ENCODE assay signal across 9 mouse cellular contexts in the genomic region with DNA sequence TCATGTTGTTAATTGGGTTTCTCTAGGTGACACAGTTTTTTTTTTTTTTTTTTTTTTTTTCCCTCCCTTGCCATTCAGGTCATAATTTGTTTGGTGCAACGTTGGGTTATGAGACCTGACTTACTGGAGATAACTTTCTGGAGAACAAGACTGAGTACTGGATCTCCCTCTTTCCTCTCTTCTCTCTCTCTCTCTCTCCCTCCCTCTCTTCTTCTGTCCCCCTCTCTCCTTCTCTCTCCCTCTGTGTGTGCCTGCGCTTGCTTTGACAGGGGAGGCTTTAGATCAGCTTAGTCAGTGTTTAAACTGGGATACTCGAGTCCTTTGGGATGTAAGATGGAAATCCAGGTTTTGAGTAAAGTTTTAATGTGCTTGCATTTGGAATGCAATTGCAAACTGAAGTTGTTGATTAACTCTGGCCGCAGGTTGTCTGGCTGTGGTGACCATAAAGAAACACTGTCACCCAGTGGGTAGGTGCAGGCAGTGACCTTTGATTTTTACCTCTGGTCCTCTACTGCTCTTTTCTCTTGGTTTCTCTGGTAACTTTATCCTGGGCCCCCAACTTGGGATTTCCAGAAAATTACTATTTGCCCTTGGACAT. TPM values are rescaled to one million over a fixed set of nuclear protein-coding genes. Genes with fewer than 3 reads are reported as not detected.
A peak's percentile ranks its signal among the peaks of the same experiment; 100 is the strongest.
DNase-seq lines count a peak whose midpoint lies in the region; ATAC-seq and TF ChIP-seq lines count a peak whose summit lies in the region.
"Had no signal": no experiment of that assay in that cellular context is flagged by ENCODE, and none has a peak within 500 bp of the region (broad histone marks: within the 10 kb centered on the region; RNA-seq: fewer than 3 reads in every experiment).

No protein-coding gene starts in this region.

- H3K4me3 ChIP-seq in heart, embryonic 15.5 days: peak overlapping the region; percentile 98
- H3K4me3 ChIP-seq in forebrain, embryonic 11.5 days (ENCODE audit: low read depth, low read length): peak overlapping the region; percentile 85; the same call in 1 of the 2 replicates
- H3K4me3 ChIP-seq in kidney, postnatal 0 days (replicated peaks; ENCODE audit: low read depth, low read length): peak overlapping the region; percentile 96
- H3K4me3 ChIP-seq in myocyte: peak overlapping the region; percentile 72

- no peaks in the 10 kb centered on the region for H3K36me3 ChIP-seq in heart, embryonic 15.5 days
- H3K36me3 ChIP-seq in forebrain, embryonic 11.5 days (ENCODE audit: control insufficient read depth, insufficient read depth, low read length): no peaks in the 10 kb centered on the region
- no peaks in the 10 kb centered on the region for H3K36me3 ChIP-seq in kidney, postnatal 0 days (ENCODE audit: insufficient read depth, low read length)
- H3K36me3 ChIP-seq in myocyte (ENCODE audit: control insufficient read depth, insufficient read depth): no peaks in the 10 kb centered on the region

- ATAC-seq in heart, embryonic 15.5 days (replicated peaks; ENCODE audit: insufficient number of reproducible peaks, insufficient read depth, low FRiP score, low read depth): no peak
- no peak for ATAC-seq in forebrain, embryonic 11.5 days (replicated peaks; ENCODE audit: low FRiP score)
- no peak for ATAC-seq in kidney, postnatal 0 days (replicated peaks; ENCODE audit: low FRiP score, low read depth)

- H3ac ChIP-seq in myocyte (ENCODE audit: control insufficient read depth, insufficient read length): no peak overlapping the region

- no peaks in the 10 kb centered on the region for H3K9me3 ChIP-seq in heart, embryonic 15.5 days (replicated peaks)
- H3K9me3 ChIP-seq in forebrain, embryonic 11.5 days (ENCODE audit: control insufficient read depth, low read length): no peaks in the 10 kb centered on the region
- no peaks in the 10 kb centered on the region for H3K9me3 ChIP-seq in kidney, postnatal 0 days (replicated peaks; ENCODE audit: low read length)

- no peak for DNase-seq in heart, adult 8-10 months (ENCODE audit: low spot score)
- DNase-seq in forebrain, embryonic 11.5 days (ENCODE audit: low spot score): no peak
- DNase-seq in kidney, postnatal 0 days (ENCODE audit: low spot score): no peak
- no peak for DNase-seq in adrenal gland, adult 8-10 months
- no peak for DNase-seq in layer of hippocampus, postnatal 14 days (ENCODE audit: low spot score in 2 of 2)
- no peak for DNase-seq in thymus, postnatal 14 days
- DNase-seq: cerebellum, postnatal 36 days had no signal

- WGBS in heart, embryonic 15.5 days: 33% methylated on average over 4 of the region's 4 CpGs
- WGBS in forebrain, embryonic 11.5 days: 50% methylated on average over 4 of the region's 4 CpGs
- WGBS in kidney, postnatal 0 days: 15% methylated on average over 4 of the region's 4 CpGs

- H3K79me2 ChIP-seq in myocyte (ENCODE audit: control insufficient read depth, insufficient read depth): peaks cover 60% of the 10 kb centered on the region

- no peaks in the 10 kb centered on the region for H3K27me3 ChIP-seq in heart, embryonic 15.5 days
- no peaks in the 10 kb centered on the region for H3K27me3 ChIP-seq in forebrain, embryonic 11.5 days (ENCODE audit: control insufficient read depth, insufficient read depth, low read length)
- no peaks in the 10 kb centered on the region for H3K27me3 ChIP-seq in kidney, postnatal 0 days (ENCODE audit: insufficient read depth, low read length)
- no peaks in the 10 kb centered on the region for H3K27me3 ChIP-seq in myocyte (ENCODE audit: control insufficient read depth, insufficient read depth, insufficient read length)

- H3K4me2 ChIP-seq in heart, embryonic 15.5 days: peak overlapping the region; percentile 91
- H3K4me2 ChIP-seq in forebrain, embryonic 11.5 days (ENCODE audit: low read depth, low read length, severe bottlenecking): peak overlapping the region; percentile 89; the same call in 1 of the 2 replicates
- peak overlapping the region; percentile 96 for H3K4me2 ChIP-seq in kidney, postnatal 0 days (ENCODE audit: low read length)
- H3K4me2 ChIP-seq in myocyte (ENCODE audit: low read depth): peak overlapping the region; percentile 98

- peaks cover 34% of the 10 kb centered on the region for H3K4me1 ChIP-seq in heart, embryonic 15.5 days (replicated peaks)
- peaks cover 9% of the 10 kb centered on the region for H3K4me1 ChIP-seq in forebrain, embryonic 11.5 days (replicated peaks; ENCODE audit: control insufficient read depth, insufficient read depth, low read length)
- peaks cover 17% of the 10 kb centered on the region; the same call in 1 of the 2 replicates for H3K4me1 ChIP-seq in kidney, postnatal 0 days (replicated peaks; ENCODE audit: insufficient read depth, low read length)

- peak overlapping the region; percentile 95; the same call in 1 of the 2 replicates for H3K9ac ChIP-seq in heart, embryonic 15.5 days
- H3K9ac ChIP-seq in forebrain, embryonic 11.5 days (ENCODE audit: low read length): peak overlapping the region; percentile 81; the same call in 1 of the 2 replicates
- H3K9ac ChIP-seq in kidney, postnatal 0 days (ENCODE audit: low read depth, low read length): peak overlapping the region; percentile 88; the same call in 1 of the 2 replicates

- H3K27ac ChIP-seq in heart, embryonic 15.5 days: 0 out of 2 replicates have a peak overlapping the region, but pooled peaks have one; percentile 88
- no peak overlapping the region for H3K27ac ChIP-seq in forebrain, embryonic 11.5 days (ENCODE audit: low read depth, low read length)
- peak overlapping the region; percentile 94 for H3K27ac ChIP-seq in kidney, postnatal 0 days

- peak; percentile 22; the same call in 1 of the 2 replicates for TF ChIP-seq CTCF in kidney, postnatal 0 days (IDR thresholded peaks at IDR 0.05; ENCODE audit: low read depth)

- TF ChIP-seq POLR2A in myocyte (IDR thresholded peaks at IDR 0.05; ENCODE audit: insufficient read length, low read depth): no peak

TF ChIP-seq in myocyte, 11 proteins besides CTCF, POLR2A, EP300 and RAD21:
- no peak for TF ChIP-seq SRF (IDR thresholded peaks at IDR 0.05; ENCODE audit: control insufficient read depth, insufficient read length, low read depth)
- TF ChIP-seq MYOG (IDR thresholded peaks at IDR 0.05; ENCODE audit: control insufficient read depth in 1 of 3, insufficient read depth in 1 of 3, insufficient read length in 2 of 3, low read depth in 2 of 3): no peak

RNA-seq across cellular contexts. Expression of gene Mink1, which starts 1.7 kb away (rescaled TPM):
- polyA plus RNA-seq in heart, embryonic 15.5 days (2015; fragmentation: Nextera tagmentation; extraction: Ambion mirVana): 8.1 and 11.8 TPM in 2 replicates
- 10 to 100 TPM; 47.8 to 52.8 (median 49.4) TPM for total RNA-seq in heart, adult 8-10 months (2022)
- polyA plus RNA-seq in forebrain, embryonic 11.5 days (2014; fragmentation: Nextera tagmentation; extraction: Ambion mirVana): 17.7 and 21.1 TPM in 2 replicates
- polyA plus RNA-seq in kidney, postnatal 0 days (2015; fragmentation: Nextera tagmentation; extraction: Ambion mirVana): 11.5 and 12.1 TPM in 2 replicates
- polyA plus RNA-seq in myocyte (2012; fragmentation: generic; extraction: Trizol): 34.4 TPM
- 10 to 100 TPM; 50.6 to 90.5 (median 71.2) TPM for total RNA-seq in adrenal gland, adult 8-10 months (2022)
- total RNA-seq in layer of hippocampus, postnatal 14 days (2021): 100 to 1,000 TPM; 350 to 366 TPM

RNA-seq across cellular contexts. Expression of gene Pld2, which starts 24.5 kb away (rescaled TPM):
- 10.4 and 11.7 TPM in 2 replicates for polyA plus RNA-seq in heart, embryonic 15.5 days (2015; fragmentation: Nextera tagmentation; extraction: Ambion mirVana)
- 1 to 10 TPM; 6.2 to 8.6 (median 8.2) TPM for total RNA-seq in heart, adult 8-10 months (2022)
- polyA plus RNA-seq in forebrain, embryonic 11.5 days (2014; fragmentation: Nextera tagmentation; extraction: Ambion mirVana): 3.2 and 3.8 TPM in 2 replicates
- polyA plus RNA-seq in kidney, postnatal 0 days (2015; fragmentation: Nextera tagmentation; extraction: Ambion mirVana): 6.7 and 7.2 TPM in 2 replicates
- polyA plus RNA-seq in myocyte (2012; fragmentation: generic; extraction: Trizol): 10.2 TPM
- total RNA-seq in adrenal gland, adult 8-10 months (2022): 10 to 100 TPM in 2 of 4 experiments, 1 to 10 TPM in 2; 7.8 to 15.0 (median 11.2) TPM
- total RNA-seq in layer of hippocampus, postnatal 14 days (2021): 10 to 100 TPM; 21.9 to 24.5 TPM

RNA-seq across cellular contexts. Expression of gene Gm40193, which starts 31.6 kb away (rescaled TPM):
- not detected in 2 replicates for polyA plus RNA-seq in heart, embryonic 15.5 days (2015; fragmentation: Nextera tagmentation; extraction: Ambion mirVana)
- total RNA-seq in heart, adult 8-10 months (2022): not detected
- polyA plus RNA-seq in forebrain, embryonic 11.5 days (2014; fragmentation: Nextera tagmentation; extraction: Ambion mirVana): not detected in 2 replicates
- not detected in 2 replicates for polyA plus RNA-seq in kidney, postnatal 0 days (2015; fragmentation: Nextera tagmentation; extraction: Ambion mirVana)
- polyA plus RNA-seq in myocyte (2012; fragmentation: generic; extraction: Trizol): not detected
- total RNA-seq in adrenal gland, adult 8-10 months (2022): not detected
- not detected for total RNA-seq in layer of hippocampus, postnatal 14 days (2021)

RNA-seq across cellular contexts. Expression of gene Psmb6, which starts 39.2 kb away (rescaled TPM):
- 509 and 590 TPM in 2 replicates for polyA plus RNA-seq in heart, embryonic 15.5 days (2015; fragmentation: Nextera tagmentation; extraction: Ambion mirVana)
- total RNA-seq in heart, adult 8-10 months (2022): 100 to 1,000 TPM; 218 to 249 (median 234) TPM
- 812 and 901 TPM in 2 replicates for polyA plus RNA-seq in forebrain, embryonic 11.5 days (2014; fragmentation: Nextera tagmentation; extraction: Ambion mirVana)
- 686 and 703 TPM in 2 replicates for polyA plus RNA-seq in kidney, postnatal 0 days (2015; fragmentation: Nextera tagmentation; extraction: Ambion mirVana)
- 575 TPM for polyA plus RNA-seq in myocyte (2012; fragmentation: generic; extraction: Trizol)
- total RNA-seq in adrenal gland, adult 8-10 months (2022): 100 to 1,000 TPM; 247 to 298 (median 278) TPM
- total RNA-seq in layer of hippocampus, postnatal 14 days (2021): 100 to 1,000 TPM; 198 to 203 TPM

RNA-seq across cellular contexts. Expression of gene Gltpd2, which starts 45.4 kb away (rescaled TPM):
- 0.42 TPM in 1 of 2 replicates, not detected in the other for polyA plus RNA-seq in heart, embryonic 15.5 days (2015; fragmentation: Nextera tagmentation; extraction: Ambion mirVana)
- total RNA-seq in heart, adult 8-10 months (2022): not detected
- polyA plus RNA-seq in forebrain, embryonic 11.5 days (2014; fragmentation: Nextera tagmentation; extraction: Ambion mirVana): 0.35 and 0.56 TPM in 2 replicates
- 0.56 and 0.87 TPM in 2 replicates for polyA plus RNA-seq in kidney, postnatal 0 days (2015; fragmentation: Nextera tagmentation; extraction: Ambion mirVana)
- not detected for polyA plus RNA-seq in myocyte (2012; fragmentation: generic; extraction: Trizol)
- not detected for total RNA-seq in adrenal gland, adult 8-10 months (2022)
- total RNA-seq in layer of hippocampus, postnatal 14 days (2021): not detected
